8 mouse cellular contexts compared by ENCODE assay signal in the genomic region with DNA sequence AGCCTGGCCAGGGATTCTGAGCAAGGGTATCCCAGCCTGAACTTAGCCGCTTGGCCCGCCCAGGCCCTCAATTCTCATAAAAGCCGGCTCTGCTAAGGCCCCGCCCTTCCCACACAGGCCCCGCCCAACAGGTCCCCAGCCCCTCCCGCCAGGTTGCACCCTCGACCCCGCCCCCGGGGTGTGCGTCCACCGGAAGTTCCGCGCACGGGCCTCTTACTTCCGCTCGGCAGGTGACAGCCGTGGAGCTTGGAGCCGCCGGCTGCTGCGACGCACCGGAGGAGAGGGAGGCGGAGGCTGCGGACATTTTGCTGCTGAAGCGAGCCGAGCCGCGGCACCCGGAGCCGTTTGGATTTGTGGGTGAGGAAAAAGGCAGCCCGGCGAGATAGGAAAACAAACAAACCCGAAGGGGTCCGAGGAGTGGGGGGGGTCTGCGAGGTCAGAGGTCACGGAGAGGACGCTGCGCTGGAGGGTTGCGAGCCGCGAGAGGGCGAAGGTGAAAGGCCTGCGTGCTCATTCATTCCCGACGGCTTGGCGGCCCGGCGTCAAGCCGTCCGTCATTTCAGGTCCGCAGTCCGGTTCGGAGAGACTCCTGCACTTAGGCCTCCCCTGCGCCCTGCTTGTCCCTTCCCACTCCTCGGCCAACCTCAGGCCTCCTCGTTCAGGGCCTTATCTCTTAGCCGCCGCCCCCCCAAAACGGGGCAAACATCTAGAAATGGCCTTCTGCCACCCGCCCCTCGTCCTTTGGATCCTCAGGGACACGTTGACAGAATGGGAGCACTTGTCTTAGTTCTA. TPM values are rescaled to one million over a fixed set of nuclear protein-coding genes. Genes with fewer than 3 reads are reported as not detected.
DNase-seq lines count a peak whose midpoint lies in the region; ATAC-seq and TF ChIP-seq lines count a peak whose summit lies in the region.

Gene Ap1b1 (plus strand): TSS at position 130 of the 792 bp plus-strand sequence.

- peak within 1 kb of the TSS; percentile 90 for H3K4me2 ChIP-seq in intestine, postnatal 0 days (replicated peaks; ENCODE audit: low read depth)

- peak within 1 kb of the TSS; percentile 78 for H3K27ac ChIP-seq in embryonic facial prominence, embryonic 10.5 days (replicated peaks)
- H3K27ac ChIP-seq in intestine, postnatal 0 days (ENCODE audit: low read depth, low read length), result peak within 1 kb of the TSS; percentile 80
- peak within 1 kb of the TSS; percentile 85 for H3K27ac ChIP-seq in midbrain, embryonic 10.5 days (replicated peaks)

- DNase-seq in adrenal gland, postnatal 14 days, result peak; percentile 98
- DNase-seq in embryonic facial prominence, embryonic 10.5 days (ENCODE audit: low spot score), result peak; percentile 97
- no peak for DNase-seq in gonadal fat pad, adult 2 months (ENCODE audit: low read depth)
- peak; percentile 88 to 89 for DNase-seq in left cerebral cortex, postnatal 36 days (ENCODE audit: low spot score in 2 of 2)
- peak; percentile 94 for DNase-seq in midbrain, embryonic 10.5 days (ENCODE audit: low spot score)
- DNase-seq in right cerebral cortex, postnatal 36 days (ENCODE audit: low spot score in 2 of 2), result peak; percentile 80 to 87
- peak; percentile 86 to 90 for DNase-seq in urinary bladder, postnatal 4 days (ENCODE audit: low spot score in 2 of 2)

- no peaks in the 10 kb centered on the region for H3K27me3 ChIP-seq in embryonic facial prominence, embryonic 10.5 days (replicated peaks; ENCODE audit: low read depth, poor library complexity, severe bottlenecking)
- no peaks in the 10 kb centered on the region for H3K27me3 ChIP-seq in intestine, postnatal 0 days (replicated peaks; ENCODE audit: control insufficient read depth, insufficient read depth, low read length)
- H3K27me3 ChIP-seq in midbrain, embryonic 10.5 days (ENCODE audit: low read depth, poor library complexity, severe bottlenecking), result no peaks in the 10 kb centered on the region

- intact Hi-C loops in left cerebral cortex, postnatal 36 days (cut with DNase I), result no loop called here

- peak within 1 kb of the TSS; percentile 73 for H3K9ac ChIP-seq in intestine, postnatal 0 days (ENCODE audit: low read depth, low read length)

- peak; percentile 95 for ATAC-seq in intestine, postnatal 0 days

- H3K36me3 ChIP-seq in embryonic facial prominence, embryonic 10.5 days (replicated peaks), result peaks cover 21% of the 10 kb centered on the region
- H3K36me3 ChIP-seq in intestine, postnatal 0 days (ENCODE audit: control insufficient read depth, insufficient read depth), result peaks cover 3% of the 10 kb centered on the region; the same call in 1 of the 2 replicates
- H3K36me3 ChIP-seq in midbrain, embryonic 10.5 days, result peaks cover 20% of the 10 kb centered on the region

- 2% methylated on average over 62 of the region's 62 CpGs for WGBS in embryonic facial prominence, embryonic 10.5 days
- WGBS in intestine, postnatal 0 days, result under 1% methylated on average over 61 of the region's 62 CpGs
- 1% methylated on average over 62 of the region's 62 CpGs for WGBS in midbrain, embryonic 10.5 days

- peaks cover 15% of the 10 kb centered on the region for H3K4me1 ChIP-seq in embryonic facial prominence, embryonic 10.5 days
- H3K4me1 ChIP-seq in intestine, postnatal 0 days (replicated peaks; ENCODE audit: control insufficient read depth, insufficient read depth, low read length), result 0 out of 2 replicates have a peak, but pooled peaks cover 7% of the 10 kb centered on the region
- peaks cover 22% of the 10 kb centered on the region for H3K4me1 ChIP-seq in midbrain, embryonic 10.5 days

- peak within 1 kb of the TSS; percentile 87 for H3K4me3 ChIP-seq in embryonic facial prominence, embryonic 10.5 days
- H3K4me3 ChIP-seq in intestine, postnatal 0 days (ENCODE audit: low read depth, low read length), result peak within 1 kb of the TSS; percentile 67
- peak within 1 kb of the TSS; percentile 86 for H3K4me3 ChIP-seq in midbrain, embryonic 10.5 days

- H3K9me3 ChIP-seq in embryonic facial prominence, embryonic 10.5 days, result no peaks in the 10 kb centered on the region
- H3K9me3 ChIP-seq in intestine, postnatal 0 days (ENCODE audit: control insufficient read depth), result no peaks in the 10 kb centered on the region
- H3K9me3 ChIP-seq in midbrain, embryonic 10.5 days (replicated peaks), result no peaks in the 10 kb centered on the region

- TF ChIP-seq CTCF in intestine, postnatal 0 days (IDR thresholded peaks at IDR 0.05; ENCODE audit: low read depth), result no peak

RNA-seq across cellular contexts. Expression of gene Ap1b1, which starts in this region (rescaled TPM):
- total RNA-seq in adrenal gland, postnatal 14 days (2021), result 59.5 and 77.4 TPM in 2 replicates
- polyA plus RNA-seq in embryonic facial prominence, embryonic 10.5 days (2016; fragmentation: Nextera tagmentation; extraction: Ambion mirVana), result 58.6 and 60.2 TPM in 2 replicates
- 102 and 104 TPM in 2 replicates for polyA plus RNA-seq in gonadal fat pad, adult 2 months (2012; rRNA removed)
- polyA plus RNA-seq in intestine, postnatal 0 days (2015; fragmentation: Nextera tagmentation; extraction: Ambion mirVana), result 60.3 and 60.4 TPM in 2 replicates
- 100 to 1,000 TPM; 145 to 153 TPM for total RNA-seq in left cerebral cortex, postnatal 36 days (2021)
- polyA plus RNA-seq in midbrain, embryonic 10.5 days (2016; fragmentation: Nextera tagmentation; extraction: Ambion mirVana), result 62.2 and 68.4 TPM in 2 replicates
